Mouse (Mus musculus) heart, embryonic 13.5 days (tissue): Measurements from ENCODE around the gene Tril. TPM values are rescaled to one million over a fixed set of nuclear protein-coding genes. Genes with fewer than 3 reads are reported as not detected.

Source experiments
- ATAC-seq: fragments of 200-750 bp; cut with Nextera tagmentation; 2 replicates; pipeline ENCODE4 v1.8.0; 2017; ENCODE audit warnings: moderate TSS enrichment; ENCODE audit not compliant: insufficient number of reproducible peaks, low FRiP score, low TSS enrichment; ENCODE audit errors: extremely low read depth
- H3K27ac ChIP-seq: fragments of 300-500 bp; sonication (generic); replicated peaks from 2 replicates; pipeline ENCODE4 v1.5.1; 2015; ENCODE audit warnings: moderate library complexity, mild to moderate bottlenecking, inconsistent platforms
- H3K27me3 ChIP-seq: fragments of 300-500 bp; sonication (generic); replicated peaks from 2 replicates; pipeline ENCODE4 v1.6.1; 2015; ENCODE audit warnings: mild to moderate bottlenecking, inconsistent platforms
- H3K36me3 ChIP-seq: fragments of 300-500 bp; sonication (generic); 2 replicates; pipeline ENCODE4 v1.6.1; 2015; ENCODE audit warnings: mild to moderate bottlenecking, inconsistent platforms
- H3K4me1 ChIP-seq: fragments of 300-500 bp; sonication (generic); 2 replicates; pipeline ENCODE4 v1.6.1; 2015; ENCODE audit warnings: inconsistent platforms
- H3K4me2 ChIP-seq: fragments of 300-500 bp; sonication (generic); 2 replicates; pipeline ENCODE4 v1.6.1; 2015; ENCODE audit warnings: inconsistent platforms, mild to moderate bottlenecking, moderate library complexity
- H3K4me3 ChIP-seq: fragments of 300-500 bp; sonication (generic); 2 replicates; pipeline ENCODE4 v1.5.1; 2015; ENCODE audit warnings: moderate library complexity, mild to moderate bottlenecking, inconsistent platforms
- H3K9ac ChIP-seq: fragments of 300-500 bp; sonication (generic); 2 replicates; pipeline ENCODE4 v1.6.1; 2015; ENCODE audit warnings: inconsistent platforms, mild to moderate bottlenecking, moderate library complexity
- H3K9me3 ChIP-seq: fragments of 300-500 bp; sonication (generic); 2 replicates; pipeline ENCODE4 v1.6.1; 2016; ENCODE audit warnings: inconsistent platforms
- WGBS: fragments of 180-500 bp; shearing (Covaris S2); methylation state at CpG from one replicate; pipeline ENCODE4 v1.1.7; 2015; ENCODE audit warnings: mixed read lengths; 5-methylcytosine and 5-hydroxymethylcytosine counted together
- polyA plus RNA-seq: library from polyadenylated mRNA; unstranded; fragments of >200 nt; fragmentation: Nextera tagmentation; extraction: Ambion mirVana; gene quantifications from 2 replicates; pipeline ENCODE4 v1.2.1, GENCODE M21; 2015

Tril gene
- polyA plus RNA-seq, 1 experiment from 2014 or later: 8.9 TPM

DNA sequence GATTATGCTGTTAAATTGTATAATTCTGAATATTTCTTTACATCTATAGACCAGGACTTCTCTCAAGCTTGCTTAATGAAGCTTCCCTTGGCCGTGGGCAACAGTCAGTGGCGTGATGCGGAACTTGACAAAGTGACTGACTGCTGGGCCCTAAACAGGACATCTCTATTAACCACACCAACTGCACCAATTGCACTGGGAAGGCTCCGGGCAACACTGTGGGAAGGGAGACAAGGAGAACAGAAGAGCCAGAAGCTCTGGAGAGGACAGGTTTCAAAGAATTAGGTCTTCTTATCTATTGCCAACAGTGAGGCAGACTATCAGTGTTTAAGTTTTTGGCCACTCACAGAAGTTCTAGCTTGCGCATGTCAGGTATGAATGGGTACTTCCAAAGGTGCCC, 38.4 kb downstream of the Tril start:
- Histone ChIP-seq H3K9me3 (no peaks in the 10 kb centered on the region), H3K27me3 (no peaks in the 10 kb centered on the region), H3K9ac (no peak overlapping the region), H3K36me3 (no peaks in the 10 kb centered on the region), H3K4me1 (no peaks in the 10 kb centered on the region), H3K4me3 (no peak overlapping the region), H3K27ac (no peak overlapping the region), H3K4me2 (no peak overlapping the region)
- ATAC-seq: no peak
- WGBS: 82% methylated on average over 5 of the region's 5 CpGs

DNA sequence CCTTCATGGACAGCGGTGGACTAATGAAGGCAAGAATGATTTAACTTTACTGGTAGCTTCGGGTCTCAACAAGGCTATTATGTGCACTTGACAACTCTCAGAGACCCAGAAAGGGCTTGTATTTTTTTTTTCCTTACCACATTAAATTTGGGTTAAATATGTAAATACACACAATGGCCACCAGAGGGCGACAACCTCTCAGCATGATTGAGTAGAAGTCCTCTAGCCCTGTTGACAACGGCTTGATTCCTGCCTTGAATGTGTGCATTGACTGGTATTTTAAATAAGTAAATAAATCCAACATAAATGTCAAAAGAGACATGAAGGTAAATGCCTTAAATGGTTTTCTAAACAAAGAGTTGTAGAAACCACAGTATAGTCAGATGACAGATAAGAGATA, 39.5 kb downstream of the Tril start:
- H3K9me3 ChIP-seq: no peaks in the 10 kb centered on the region
- H3K4me2 ChIP-seq: no peak overlapping the region
- H3K4me3 ChIP-seq: no peak overlapping the region
- H3K36me3 ChIP-seq: no peaks in the 10 kb centered on the region
- 12% methylated on average over 4 of the region's 4 CpGs for WGBS
- ATAC-seq: no peak
- no peaks in the 10 kb centered on the region for H3K4me1 ChIP-seq
- H3K9ac ChIP-seq: no peak overlapping the region
- no peaks in the 10 kb centered on the region for H3K27me3 ChIP-seq
- H3K27ac ChIP-seq: no peak overlapping the region

- no peak overlapping the region for H3K9ac ChIP-seq
- no peaks in the 10 kb centered on the region for H3K4me1 ChIP-seq
- no peak overlapping the region for H3K4me3 ChIP-seq
- no peak overlapping the region for H3K4me2 ChIP-seq
- no peaks in the 10 kb centered on the region for H3K9me3 ChIP-seq
- no peaks in the 10 kb centered on the region for H3K27me3 ChIP-seq
- WGBS: 86% methylated on average over 5 of the region's 5 CpGs
- no peaks in the 10 kb centered on the region for H3K36me3 ChIP-seq
- ATAC-seq: no peak
- H3K27ac ChIP-seq: no peak overlapping the region
These were observed 40.6 kb downstream of the Tril start for GRCm38 (mm10) chr6:53780008-53780407.

- no peaks in the 10 kb centered on the region for H3K27me3 ChIP-seq
- no peak overlapping the region for H3K4me3 ChIP-seq
- H3K36me3 ChIP-seq: no peaks in the 10 kb centered on the region
- H3K9me3 ChIP-seq: no peaks in the 10 kb centered on the region
- WGBS: 69% methylated on average over 7 of the region's 7 CpGs
- no peak for ATAC-seq
- H3K9ac ChIP-seq: no peak overlapping the region
- no peaks in the 10 kb centered on the region for H3K4me1 ChIP-seq
- H3K4me2 ChIP-seq: no peak overlapping the region
- no peak overlapping the region for H3K27ac ChIP-seq
These were observed 41.1 kb downstream of the Tril start for GRCm38 (mm10) chr6:53779526-53779925.

GRCm38 (mm10) chr6:53778424-53778955, 42.1 kb downstream of the Tril start:
- Histone ChIP-seq H3K4me2 (no peak overlapping the region), H3K4me3 (no peak overlapping the region), H3K27me3 (no peaks in the 10 kb centered on the region), H3K9me3 (no peaks in the 10 kb centered on the region), H3K27ac (no peak overlapping the region), H3K9ac (no peak overlapping the region), H3K36me3 (no peaks in the 10 kb centered on the region), H3K4me1 (no peaks in the 10 kb centered on the region)
- no peak for ATAC-seq
- WGBS: 55% methylated on average over 8 of the region's 8 CpGs

- Histone ChIP-seq H3K36me3 (no peaks in the 10 kb centered on the region), H3K9ac (no peak overlapping the region), H3K9me3 (no peaks in the 10 kb centered on the region), H3K27ac (no peak overlapping the region), H3K4me1 (peaks cover 12% of the 10 kb centered on the region), H3K4me3 (no peak overlapping the region), H3K27me3 (no peaks in the 10 kb centered on the region), H3K4me2 (no peak overlapping the region)
- no peak for ATAC-seq
- 81% methylated on average over 4 of the region's 4 CpGs for WGBS
These were observed 52.4 kb downstream of the Tril start for GRCm38 (mm10) chr6:53768275-53768674.

DNA sequence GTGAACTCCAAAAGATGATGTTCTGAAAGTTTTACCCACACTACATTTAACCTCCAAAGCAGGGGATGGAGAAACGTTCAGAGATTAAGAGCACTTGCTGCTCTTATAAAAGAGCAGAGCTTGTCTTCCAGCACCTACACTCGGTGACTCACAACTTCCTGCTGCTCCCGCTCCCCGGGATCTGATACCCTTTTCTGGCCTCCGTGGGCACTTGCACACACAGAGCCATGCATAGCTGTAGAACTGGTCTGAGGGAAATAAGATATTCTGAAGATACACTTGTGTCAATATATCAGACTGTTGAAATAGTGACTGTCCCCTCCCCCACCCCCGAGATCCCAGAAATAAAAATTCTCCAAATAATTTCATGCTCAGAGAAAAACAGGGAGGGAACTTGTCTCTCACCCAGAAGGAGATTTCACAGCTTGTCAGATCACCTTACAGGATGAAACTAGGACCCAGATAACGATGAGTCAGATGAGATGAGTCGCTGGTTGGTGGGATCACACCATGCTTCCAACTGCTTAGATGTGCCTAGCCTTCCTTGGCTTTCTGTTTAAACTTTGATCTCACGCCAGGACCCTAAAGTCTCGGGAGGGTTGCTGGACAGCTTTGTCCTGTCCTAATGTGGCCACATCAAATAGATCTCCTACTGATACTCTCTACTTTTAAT, 54.3 kb downstream of the Tril start:
- Histone ChIP-seq H3K27me3 (no peaks in the 10 kb centered on the region), H3K27ac (no peak overlapping the region), H3K4me3 (no peak overlapping the region), H3K36me3 (no peaks in the 10 kb centered on the region), H3K4me2 (peak overlapping the region; percentile 16; the same call in 1 of the 2 replicates), H3K9me3 (no peaks in the 10 kb centered on the region), H3K9ac (no peak overlapping the region), H3K4me1 (peaks cover 14% of the 10 kb centered on the region)
- ATAC-seq: no peak
- WGBS: 21% methylated on average over 10 of the region's 10 CpGs

GRCm38 (mm10) chr6:53765731-53766130, 54.9 kb downstream of the Tril start:
- H3K27ac ChIP-seq: no peak overlapping the region
- peaks cover 17% of the 10 kb centered on the region for H3K4me1 ChIP-seq
- H3K4me2 ChIP-seq: no peak overlapping the region
- 56% methylated on average over 8 of the region's 8 CpGs for WGBS
- H3K27me3 ChIP-seq: no peaks in the 10 kb centered on the region
- no peaks in the 10 kb centered on the region for H3K36me3 ChIP-seq
- no peak overlapping the region for H3K4me3 ChIP-seq
- no peaks in the 10 kb centered on the region for H3K9me3 ChIP-seq
- ATAC-seq: no peak
- no peak overlapping the region for H3K9ac ChIP-seq

Other genes starting within 250 kb of the Tril start
- not detected in 2 replicates for gene Cpvl, start 157.8 kb upstream of the Tril start, polyA plus RNA-seq
- gene Chn2, start 218.7 kb upstream of the Tril start, polyA plus RNA-seq: 8.7 and 9.1 TPM in 2 replicates